Mouse (Mus musculus): ENCODE measurements around the gene 1110051M20Rik.
"Not testable (repeated sequence)": the region's sequence is repeated elsewhere in the genome, so short reads cannot be mapped to it uniquely, and the experiment has no call there.

1110051M20Rik gene

DNA sequence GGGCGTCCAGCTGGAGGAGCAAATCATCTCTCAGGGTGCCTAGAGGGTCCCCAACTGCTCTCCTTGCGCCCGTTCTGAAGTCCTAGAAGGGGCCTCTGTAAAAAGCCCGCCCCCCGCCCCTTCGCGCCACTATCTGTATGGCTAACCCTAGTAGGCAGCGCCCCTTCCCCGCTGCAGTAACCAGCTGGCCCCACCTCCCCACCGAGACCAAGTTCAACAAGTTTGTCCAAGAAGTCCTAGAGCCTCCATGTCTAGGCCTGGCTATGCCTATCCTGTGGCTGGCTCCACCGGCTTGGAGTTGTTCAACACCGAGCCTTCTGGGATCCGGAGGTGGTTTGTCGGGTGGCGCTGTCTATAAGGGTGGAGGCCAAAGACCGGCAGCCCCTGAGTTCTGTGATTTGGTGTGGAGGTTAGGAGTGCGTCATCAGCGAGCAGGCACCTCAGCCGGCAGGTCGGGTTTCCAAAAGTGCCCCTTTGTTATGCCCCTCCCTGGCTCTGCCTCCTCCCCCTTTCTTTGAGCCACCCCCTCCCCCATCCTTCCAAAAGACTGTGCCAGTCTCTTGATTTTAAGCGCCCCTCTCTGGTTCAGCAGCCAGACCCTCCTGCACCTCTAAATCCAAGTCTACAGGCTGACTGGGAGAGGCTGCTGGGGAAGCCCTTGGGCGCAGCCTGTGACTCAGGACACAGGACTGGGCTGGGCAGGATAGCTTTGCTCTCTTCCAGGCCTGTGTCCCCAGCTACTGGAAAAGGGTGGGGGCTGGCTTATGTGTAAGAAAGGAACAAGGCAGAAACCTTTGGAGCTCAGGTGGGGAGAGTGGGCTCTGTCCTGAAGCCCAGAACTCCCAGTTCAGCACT lies 187.2 kb downstream of the 1110051M20Rik start:
- DNase-seq, result no peak

DNA sequence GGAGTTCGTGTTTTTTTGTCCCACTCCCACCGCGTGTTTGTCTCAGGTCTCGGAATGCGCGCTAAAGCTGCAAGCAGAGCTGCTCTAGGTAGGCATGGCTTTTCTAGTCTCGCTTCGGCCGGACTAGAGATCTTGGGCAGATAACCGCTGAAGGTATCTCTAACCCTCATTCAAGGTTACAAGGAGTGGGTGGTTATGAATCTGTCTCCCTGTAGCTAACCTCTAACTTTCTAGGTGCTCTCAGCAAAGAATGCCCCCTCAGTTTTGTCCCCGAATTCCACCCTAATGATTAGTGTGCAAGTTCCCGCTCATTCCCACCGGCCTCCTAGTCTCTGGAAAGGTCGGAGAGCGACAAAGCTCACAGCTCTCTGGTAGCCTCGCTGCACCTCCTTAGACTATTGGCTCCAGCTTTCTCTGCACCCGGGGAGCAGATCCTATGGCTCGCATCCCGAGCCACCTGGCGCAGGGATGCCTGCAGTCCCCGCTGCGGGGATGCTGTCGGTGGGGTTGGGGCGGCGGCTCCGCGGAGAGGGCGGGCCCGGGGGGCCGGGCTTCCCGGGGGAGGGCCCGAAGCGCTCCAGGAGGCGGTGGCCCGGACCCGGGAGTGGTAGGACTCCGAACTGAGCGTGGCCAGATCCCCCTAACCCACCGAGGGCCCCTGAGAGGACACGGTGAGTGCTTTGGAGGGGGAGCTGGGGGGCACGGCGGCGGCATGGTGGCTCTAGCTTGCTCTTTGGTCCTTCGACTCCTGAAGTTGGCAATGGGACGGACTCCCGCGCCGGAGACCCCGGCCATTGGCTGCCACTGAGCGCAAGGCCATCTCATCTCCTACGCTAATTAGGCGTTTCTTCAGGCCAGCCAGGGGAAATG lies 188.0 kb downstream of the 1110051M20Rik start:
- peak; percentile 71 for DNase-seq

DNA sequence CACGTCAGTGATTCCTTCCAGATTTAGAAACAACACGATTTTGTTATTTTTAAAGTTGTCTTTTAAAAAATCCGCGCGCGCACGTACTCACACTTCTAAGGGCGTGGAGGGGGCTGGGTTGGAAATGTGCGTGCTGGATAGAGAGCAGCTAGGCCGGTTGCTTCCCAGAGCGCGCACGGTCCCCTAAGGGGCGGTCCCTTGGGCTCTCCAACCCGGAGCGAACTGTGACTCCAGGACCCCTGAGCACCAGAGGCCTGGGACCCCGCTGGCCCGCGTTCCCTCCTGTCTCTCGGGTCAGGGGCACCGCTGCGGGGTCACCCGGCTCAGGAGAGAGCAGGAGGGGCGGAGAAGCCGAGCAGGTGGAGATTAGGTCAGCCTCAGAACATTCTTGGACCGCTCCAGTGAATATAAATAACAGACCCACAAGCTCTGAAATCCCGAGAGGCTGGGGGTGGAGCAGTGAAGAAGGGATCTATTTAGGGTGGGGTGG lies 188.8 kb downstream of the 1110051M20Rik start, which contains the start of gene Pacsin3:
Gene Pacsin3, plus strand, starts transcription at position 294 of the 490 bp plus-strand sequence.
- DNase-seq, result peak; percentile 44

DNA sequence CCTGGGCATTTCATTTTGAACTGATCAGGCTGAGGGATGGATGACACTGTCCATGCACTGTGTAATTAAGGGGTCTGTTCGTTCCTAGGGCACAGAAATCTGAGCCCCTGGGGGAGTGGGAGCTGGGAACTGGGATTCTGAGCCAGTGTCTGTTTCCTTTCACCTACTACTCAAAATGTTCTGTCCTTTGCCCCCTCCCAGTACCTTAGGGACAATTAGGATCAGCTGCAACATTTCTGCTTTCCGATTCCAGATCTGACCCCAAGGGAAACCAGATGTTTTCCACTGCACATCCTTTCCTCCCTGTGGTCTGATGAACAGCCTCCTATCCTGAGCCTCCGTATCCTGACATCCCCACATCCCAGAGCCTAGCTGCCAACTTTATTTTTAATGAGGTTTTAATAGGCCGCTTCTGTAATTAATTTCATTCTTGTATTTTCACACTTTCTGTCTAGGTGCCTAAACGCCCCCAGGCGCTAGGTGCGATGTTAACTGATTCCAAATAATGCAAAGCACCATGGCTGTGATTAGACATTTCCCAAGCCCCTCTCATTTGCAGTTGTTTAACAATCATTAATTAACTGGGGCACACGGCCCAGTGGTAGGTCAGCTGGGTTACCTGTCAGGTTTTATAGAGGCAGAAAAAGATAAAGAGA lies 189.7 kb downstream of the 1110051M20Rik start:
- no peak for DNase-seq

DNA sequence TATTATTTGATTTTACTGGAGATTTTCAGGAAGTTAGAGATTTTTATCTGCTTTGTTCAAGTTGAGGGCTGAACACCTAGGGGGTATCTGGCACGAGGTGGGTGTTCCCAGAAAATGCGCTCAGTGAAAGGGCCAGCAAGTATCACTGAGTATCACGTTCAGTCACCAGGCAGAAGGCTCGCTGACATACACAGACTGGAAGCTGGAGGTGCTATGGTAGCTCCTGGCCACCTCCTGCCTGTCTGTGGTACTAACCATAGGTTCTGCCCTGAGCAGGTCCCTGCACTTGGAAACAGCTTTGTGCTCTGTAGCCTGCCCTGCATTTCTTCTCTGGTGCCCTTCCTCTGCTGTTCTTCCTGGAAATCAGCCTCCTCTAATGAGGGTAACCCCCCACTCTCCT lies 192.0 kb downstream of the 1110051M20Rik start:
- DNase-seq, result no peak

DNA sequence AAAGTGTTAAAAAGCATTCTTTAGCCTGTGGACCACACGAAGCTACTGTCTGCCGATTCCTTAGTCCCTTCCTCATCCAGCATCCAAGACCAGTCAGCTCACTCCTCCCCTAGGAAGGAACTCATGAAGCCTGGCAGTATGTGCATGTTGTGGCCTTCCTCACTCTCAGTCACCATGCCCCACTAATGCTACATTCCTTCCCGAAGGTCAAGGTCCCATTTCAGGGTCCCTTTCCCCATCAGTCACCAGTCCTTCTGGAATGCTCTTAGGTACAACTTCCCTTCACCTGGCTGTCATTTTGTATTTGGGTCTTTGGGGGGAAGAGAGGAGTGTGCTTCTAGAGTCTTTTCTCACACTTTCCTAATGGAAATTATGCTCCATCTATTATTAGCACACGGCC lies 192.5 kb downstream of the 1110051M20Rik start:
- DNase-seq, result no peak

DNA sequence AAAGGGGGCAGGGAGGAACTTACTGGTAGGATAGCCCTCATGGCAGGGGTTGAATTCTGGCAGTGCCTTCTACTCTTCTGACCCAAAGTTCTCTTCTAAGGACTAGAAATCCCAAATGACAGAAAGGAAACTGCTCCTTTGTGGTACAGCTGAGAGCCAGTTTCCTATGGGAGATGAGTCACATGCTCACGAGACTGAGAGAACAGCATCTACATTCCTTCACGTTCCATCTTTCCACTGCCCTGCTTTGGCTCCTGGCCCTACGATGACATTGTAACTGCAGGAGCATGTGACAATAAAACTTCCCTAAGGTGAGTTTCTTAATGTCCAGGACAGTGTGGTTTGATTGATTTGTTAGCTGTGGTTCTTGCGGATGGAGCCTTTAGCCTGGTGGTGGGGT lies 196.1 kb downstream of the 1110051M20Rik start:
- no peak for DNase-seq

DNA sequence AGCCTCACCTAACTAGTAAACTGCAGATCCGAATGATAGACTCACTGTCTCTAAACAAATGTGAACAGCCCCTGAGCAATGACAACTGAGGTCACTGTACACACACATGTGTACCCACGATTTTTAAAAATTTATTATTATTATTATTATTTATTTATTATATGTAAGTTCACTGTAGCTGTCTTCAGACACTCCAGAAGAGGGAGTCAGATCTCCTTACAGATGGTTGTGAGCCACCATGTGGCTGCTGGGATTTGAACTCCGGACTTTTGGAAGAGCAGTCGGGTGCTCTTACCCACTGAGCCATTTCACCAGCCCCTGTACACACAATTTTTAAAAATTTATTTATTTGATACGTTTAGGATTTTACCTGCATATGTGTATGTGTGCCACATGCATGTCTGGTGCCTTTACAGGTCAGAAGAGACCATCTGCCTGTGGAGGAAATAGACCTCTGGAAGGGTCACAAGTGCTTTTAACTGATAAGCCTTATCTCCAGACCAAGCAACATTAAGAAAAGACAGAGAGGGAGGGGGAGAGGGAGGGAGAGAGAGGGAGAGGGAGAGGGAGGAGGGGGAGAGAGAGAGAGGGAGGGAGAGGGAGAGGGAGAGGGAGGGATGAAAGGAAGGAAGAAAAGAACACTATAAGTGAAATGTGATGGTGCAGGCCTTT lies 199.8 kb downstream of the 1110051M20Rik start:
- no peak for DNase-seq

DNA sequence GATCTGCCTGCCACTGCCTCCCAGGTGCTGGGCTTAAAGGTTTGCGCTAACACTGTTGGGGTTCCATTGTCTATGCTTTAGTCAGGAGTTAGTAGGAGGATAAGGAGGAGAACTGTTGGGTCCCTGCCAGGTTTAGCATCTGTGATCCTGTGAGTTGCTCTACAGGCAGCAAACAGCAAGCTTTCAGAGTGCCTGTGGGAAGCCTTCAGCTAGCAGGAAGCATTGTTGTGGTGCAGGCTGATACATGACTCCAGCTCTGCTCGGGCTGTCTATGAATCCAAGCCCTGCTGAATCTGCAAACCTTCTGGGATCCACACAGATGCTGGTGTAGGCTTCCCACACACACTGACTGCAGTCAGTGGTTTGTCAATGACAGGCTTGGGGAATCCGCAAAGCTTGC lies 201.1 kb downstream of the 1110051M20Rik start:
- DNase-seq, result peak; percentile 64

DNA sequence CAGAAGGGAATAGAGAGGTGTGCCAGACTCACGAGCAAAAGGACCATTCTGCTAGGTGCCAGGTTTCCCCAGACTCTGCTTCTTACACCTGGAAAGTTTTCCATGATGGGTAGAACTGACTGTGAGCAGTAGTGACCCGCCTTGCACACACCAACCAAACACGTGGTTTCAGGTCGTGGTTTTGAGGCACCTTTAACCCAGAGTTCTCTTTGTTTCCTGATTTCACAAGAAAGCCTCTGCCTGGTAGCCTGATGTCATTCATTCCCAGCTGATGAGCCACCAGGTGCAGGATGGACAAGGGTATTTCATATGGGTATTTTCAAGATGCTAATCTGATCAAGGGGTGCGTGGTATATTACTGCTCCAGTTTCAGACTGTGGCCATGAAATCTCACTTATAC lies 202.0 kb downstream of the 1110051M20Rik start:
- DNase-seq, result no peak

DNA sequence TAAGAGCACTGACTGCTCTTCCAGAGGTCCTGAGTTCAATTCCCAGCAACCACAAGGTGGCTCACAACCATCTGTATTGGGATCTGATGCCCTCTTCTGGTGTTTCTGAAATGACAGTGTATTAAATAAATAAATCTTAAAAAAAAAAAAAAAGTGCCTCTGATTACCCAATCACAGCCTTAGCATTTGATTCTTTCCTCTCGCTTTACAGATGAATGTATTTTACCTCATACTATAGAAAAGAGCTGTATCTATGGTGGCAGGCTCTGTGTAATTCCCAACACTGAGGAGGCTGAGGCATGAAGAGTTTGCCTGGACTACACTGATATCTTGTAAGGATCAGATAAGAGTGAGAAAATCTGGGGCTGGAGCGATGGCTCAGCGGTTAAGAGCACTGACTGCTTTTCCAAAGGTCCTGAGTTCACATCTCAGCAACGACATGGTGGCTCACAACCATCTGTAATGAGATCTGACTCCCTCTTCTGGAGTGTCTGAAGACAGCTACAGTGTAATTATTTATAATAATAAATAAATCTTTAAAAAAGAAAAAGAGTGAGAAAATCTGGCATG lies 206.9 kb downstream of the 1110051M20Rik start:
- not testable (repeated sequence) for DNase-seq

DNA sequence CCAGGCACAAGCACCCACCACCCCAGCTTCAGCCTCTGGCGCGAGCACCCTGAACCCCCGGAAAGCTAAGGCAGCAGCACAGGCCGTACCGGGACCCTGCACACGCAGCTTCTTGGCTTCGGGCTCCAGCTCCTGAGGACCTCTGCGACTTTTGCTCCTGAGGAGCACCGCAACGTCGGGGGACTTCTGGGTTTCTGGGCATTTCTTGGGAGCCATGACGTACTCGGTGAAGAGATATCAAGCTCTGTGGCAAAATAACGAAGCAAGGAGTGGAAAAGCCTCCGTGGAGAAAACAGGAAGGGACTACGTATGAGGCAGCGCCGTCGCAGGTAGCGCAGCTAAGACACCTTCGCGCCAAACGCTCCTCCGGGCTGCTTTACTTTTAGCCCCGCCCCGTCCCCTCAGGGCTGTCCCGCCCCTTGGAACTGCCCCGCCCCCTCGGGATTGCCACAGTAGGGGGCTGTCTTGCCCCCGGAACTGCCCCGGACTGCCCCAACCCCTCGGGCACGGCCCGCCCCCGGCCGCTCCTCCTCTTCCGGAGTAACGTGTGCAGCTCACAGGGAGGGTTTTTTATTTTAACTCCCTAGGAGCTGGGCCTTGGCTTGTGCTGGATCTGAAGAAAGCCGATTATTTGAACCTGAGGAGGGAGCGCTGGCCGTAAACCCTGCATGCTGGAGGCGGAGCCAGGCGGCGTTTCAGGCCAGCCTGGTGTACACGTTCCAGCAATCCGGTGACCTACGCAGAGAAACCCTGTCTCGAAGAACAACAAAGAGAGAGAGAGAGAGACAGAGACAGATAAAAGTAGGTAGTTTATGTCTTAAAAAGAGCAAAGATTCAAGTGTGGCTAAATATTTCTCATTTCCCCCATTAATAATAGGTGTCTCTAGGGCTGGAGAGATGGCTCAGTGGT lies 207.6 kb downstream of the 1110051M20Rik start, which contains the start of gene Ddb2:
Gene Ddb2, minus strand, starts transcription at position 382 of the 910 bp plus-strand sequence.
- DNase-seq, result peak; percentile 87

DNA sequence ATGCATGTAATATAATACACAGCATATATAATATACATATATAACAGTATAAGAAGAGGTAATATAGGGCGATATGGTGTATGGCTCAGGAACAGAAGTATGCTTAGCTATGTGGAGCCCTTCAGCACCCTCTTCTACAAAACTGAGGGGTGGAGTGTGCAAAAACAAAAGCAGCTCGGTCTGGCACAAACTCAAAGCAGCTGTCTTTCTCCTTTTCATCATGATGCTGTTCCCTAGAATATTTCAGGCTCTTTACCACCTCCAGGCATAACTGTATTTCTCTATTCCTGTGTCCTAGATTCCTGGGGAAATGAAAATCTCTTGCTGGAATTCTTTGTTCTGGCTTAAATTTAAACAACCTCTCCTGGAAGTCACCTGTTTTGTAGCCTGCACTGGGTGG lies 214.8 kb downstream of the 1110051M20Rik start:
- DNase-seq, result peak; percentile 22
